Mouse (Mus musculus) liver, embryonic 14.5 days (tissue): ENCODE measurements around the gene Slc25a44. TPM values are rescaled to one million over a fixed set of nuclear protein-coding genes. Genes with fewer than 3 reads are reported as not detected.
A peak's percentile ranks its signal among the peaks of the same experiment; 100 is the strongest.

Experiments used
- ATAC-seq: fragments of 200-750 bp; cut with Nextera tagmentation; 2 replicates; pipeline ENCODE4 v1.8.0; 2017; ENCODE audit warnings: moderate number of reproducible peaks, mild to moderate bottlenecking, moderate library complexity; ENCODE audit not compliant: insufficient read depth
- DNase-seq, 3 experiments: peaks; one replicate each; pipeline ENCODE4 v3.0.0-alpha.2; 2012 to 2013; ENCODE audit warnings: low read depth in 3 of 3, low spot score in 3 of 3
- H3K27ac ChIP-seq: fragments of 300-500 bp; sonication (generic); 2 replicates; pipeline ENCODE4 v1.5.1; 2014; ENCODE audit warnings: moderate library complexity, mild to moderate bottlenecking, control low read depth, inconsistent platforms
- H3K27me3 ChIP-seq: fragments of 300-500 bp; sonication (generic); 2 replicates; pipeline ENCODE4 v1.6.1; 2014; ENCODE audit warnings: mild to moderate bottlenecking, low read length, moderate library complexity; ENCODE audit not compliant: control insufficient read depth, insufficient read depth
- H3K36me3 ChIP-seq: fragments of 300-500 bp; sonication (generic); replicated peaks from 2 replicates; pipeline ENCODE4 v1.6.1; 2014; ENCODE audit warnings: low read depth; ENCODE audit not compliant: control insufficient read depth, insufficient read depth
- H3K4me1 ChIP-seq, 2 experiments: fragments of 200-500 bp in 1 of 2; fragments of 300-500 bp in 1 of 2; sonication (generic) in 1 of 2; replicated peaks; 2 replicates each; pipeline ENCODE4 v1.6.1; 2012 to 2014; ENCODE audit warnings: antibody characterized with exemption in 1 of 2, inconsistent platforms in 1 of 2, low read length in 1 of 2; ENCODE audit not compliant: control insufficient read depth in 2 of 2, insufficient read depth in 2 of 2
- H3K4me2 ChIP-seq: fragments of 300-500 bp; sonication (generic); 2 replicates; pipeline ENCODE4 v1.6.1; 2014; ENCODE audit warnings: low read depth, mild to moderate bottlenecking, control low read depth, moderate library complexity
- H3K4me3 ChIP-seq, 2 experiments: fragments of 200-500 bp in 1 of 2; fragments of 300-500 bp in 1 of 2; sonication (generic) in 1 of 2; 2 replicates each; pipeline ENCODE4 v1.5.1; 2012 to 2014; ENCODE audit warnings: low read depth in 2 of 2, low read length in 2 of 2, mild to moderate bottlenecking in 2 of 2, control low read depth in 1 of 2, inconsistent platforms in 1 of 2, moderate library complexity in 1 of 2; ENCODE audit not compliant: insufficient read depth in 1 of 2
- H3K9ac ChIP-seq: fragments of 300-500 bp; sonication (generic); replicated peaks from 2 replicates; pipeline ENCODE4 v1.6.1; 2014; ENCODE audit warnings: mild to moderate bottlenecking, control low read depth, moderate library complexity
- H3K9me3 ChIP-seq: fragments of 300-500 bp; sonication (generic); 2 replicates; pipeline ENCODE4 v1.6.1; 2016; ENCODE audit warnings: low read length, mixed read lengths; ENCODE audit not compliant: control insufficient read depth
- CTCF ChIP-seq: IDR thresholded peaks from 2 replicates; pipeline ENCODE4 v1.5.1; 2016; ENCODE audit warnings: antibody characterized with exemption, low read depth, control low read depth
- EP300 ChIP-seq: IDR thresholded peaks from 2 replicates; pipeline ENCODE4 v1.6.1; 2016; ENCODE audit warnings: antibody characterized with exemption, low read depth
- WGBS: fragments of 180-500 bp; shearing (Covaris S2); extraction: QIAGEN DNeasy Blood & Tissue Kit; methylation state at CpG from one replicate; pipeline ENCODE4 v1.1.7; 2014; ENCODE audit not compliant: insufficient replicate concordance; 5-methylcytosine and 5-hydroxymethylcytosine counted together
- polyA plus RNA-seq, 2 experiments: library from polyadenylated mRNA; depleted of rRNA in 1 of 2; stranded (reverse) in 1 of 2; unstranded in 1 of 2; fragments of >200 nt; fragmentation: Nextera tagmentation in 1 of 2; extraction: Ambion mirVana in 1 of 2; gene quantifications; 2 replicates each; pipeline versions ENCODE4 v1.2.1 to v1.2.3; 2012 to 2014

Slc25a44 gene
- polyA plus RNA-seq, 2 experiments: 8.8 to 9.9 TPM

GRCm38 (mm10) chr3:88454762-88455587, 30.0 kb upstream of the Slc25a44 start:
- Histone ChIP-seq H3K27ac (no peak overlapping the region), H3K4me2 (peak overlapping the region; percentile 44)

GRCm38 (mm10) chr3:88453986-88454385, 29.0 kb upstream of the Slc25a44 start:
- Histone ChIP-seq H3K4me2 (no peak overlapping the region), H3K9ac (no peak overlapping the region), H3K27me3 (peaks cover 7% of the 10 kb centered on the region), H3K9me3 (no peaks in the 10 kb centered on the region), H3K4me3 (no peak overlapping the region), H3K4me1 (peaks cover 0 to 8% of the 10 kb centered on the region in 2 experiments; a peak in 1 of 4 replicates), H3K36me3 (no peaks in the 10 kb centered on the region), H3K27ac (no peak overlapping the region)
- TF ChIP-seq CTCF (no peak), EP300 (no peak)
- ATAC-seq: no peak
- WGBS: 43% methylated on average over 8 of the region's 8 CpGs
- no peak for DNase-seq

More at GRCm38 (mm10) chr3:88454762-88455587, 30.0 kb upstream of the Slc25a44 start:
- Histone ChIP-seq H3K4me1 (peaks cover 0 to 5% of the 10 kb centered on the region in 2 experiments; a peak in 1 of 4 replicates), H3K36me3 (no peaks in the 10 kb centered on the region), H3K4me3 (peak overlapping the region in 1 of 2 experiments; percentile 33; a peak in 2 of 4 replicates), H3K9me3 (no peaks in the 10 kb centered on the region), H3K9ac (no peak overlapping the region; the same call in 1 of the 2 replicates), H3K27me3 (peaks cover 11% of the 10 kb centered on the region)
- 0 out of 2 replicates have a peak, but pooled peaks have one; percentile 26 for ATAC-seq
- TF ChIP-seq EP300 (no peak), CTCF (no peak)
- WGBS: 29% methylated on average over 9 of the region's 9 CpGs
- DNase-seq: no peak

- H3K4me1 ChIP-seq: peaks cover 0 to 11% of the 10 kb centered on the region in 2 experiments; a peak in 1 of 4 replicates
- no peak overlapping the region for H3K4me3 ChIP-seq
- WGBS: 12% methylated on average over 8 of the region's 8 CpGs
- no peaks in the 10 kb centered on the region for H3K9me3 ChIP-seq
- peaks cover 6% of the 10 kb centered on the region for H3K27me3 ChIP-seq
- ATAC-seq (no peak), DNase-seq (no peak)
- H3K4me2 ChIP-seq: no peak overlapping the region
- H3K9ac ChIP-seq: no peak overlapping the region
- H3K36me3 ChIP-seq: no peaks in the 10 kb centered on the region
- no peak for TF ChIP-seq CTCF
- TF ChIP-seq EP300: no peak
- no peak overlapping the region for H3K27ac ChIP-seq
Observed at GRCm38 (mm10) chr3:88453369-88453768, 28.4 kb upstream of the Slc25a44 start.

GRCm38 (mm10) chr3:88452716-88453115, 27.8 kb upstream of the Slc25a44 start:
- 54% methylated on average over 6 of the region's 6 CpGs for WGBS
- Histone ChIP-seq H3K9me3 (no peaks in the 10 kb centered on the region), H3K4me1 (peaks cover 0 to 11% of the 10 kb centered on the region in 2 experiments; a peak in 1 of 4 replicates), H3K27ac (no peak overlapping the region), H3K36me3 (no peaks in the 10 kb centered on the region), H3K4me2 (no peak overlapping the region), H3K4me3 (no peak overlapping the region), H3K9ac (no peak overlapping the region), H3K27me3 (peaks cover 6% of the 10 kb centered on the region)
- DNase-seq (no peak), ATAC-seq (no peak)
- no peak for TF ChIP-seq EP300
- no peak for TF ChIP-seq CTCF

GRCm38 (mm10) chr3:88452246-88452645, 27.3 kb upstream of the Slc25a44 start:
- Histone ChIP-seq H3K27me3 (peaks cover 6% of the 10 kb centered on the region), H3K27ac (no peak overlapping the region), H3K9me3 (no peaks in the 10 kb centered on the region), H3K4me3 (no peak overlapping the region), H3K4me2 (no peak overlapping the region), H3K9ac (no peak overlapping the region), H3K36me3 (no peaks in the 10 kb centered on the region), H3K4me1 (peaks cover 0 to 10% of the 10 kb centered on the region in 2 experiments; a peak in 1 of 4 replicates)
- WGBS: 54% methylated on average over 5 of the region's 5 CpGs
- ATAC-seq: no peak
- no peak for DNase-seq
- TF ChIP-seq EP300 (no peak), CTCF (no peak)
